22 mouse cellular contexts compared by ENCODE assay signal in genomic region chrX:53321111-53321510, GRCm38 (mm10). TPM values are rescaled to one million over a fixed set of nuclear protein-coding genes. Genes with fewer than 3 reads are reported as not detected.
DNase-seq lines count a peak whose midpoint lies in the region; ATAC-seq and TF ChIP-seq lines count a peak whose summit lies in the region.
"Had no signal": no experiment of that assay in that cellular context is flagged by ENCODE, and none has a peak within 500 bp of the region (broad histone marks: within the 10 kb centered on the region; RNA-seq: fewer than 3 reads in every experiment).

No protein-coding gene starts in this region.

- H3K9ac ChIP-seq in heart, embryonic 15.5 days = no peak overlapping the region
- H3K9ac ChIP-seq: hindbrain, embryonic 15.5 days; liver, embryonic 14.5 days had no signal

- H3K9me3 ChIP-seq in heart, embryonic 15.5 days (replicated peaks) = no peaks in the 10 kb centered on the region
- no peaks in the 10 kb centered on the region for H3K9me3 ChIP-seq in limb, embryonic 10.5 days (replicated peaks)
- H3K9me3 ChIP-seq: hindbrain, embryonic 15.5 days had no signal

- no peak for TF ChIP-seq CTCF in spleen, adult 2 months (IDR thresholded peaks at IDR 0.05; ENCODE audit: extremely low read depth, insufficient read depth, insufficient read length, insufficient replicate concordance)

- TF ChIP-seq POLR2A in spleen, adult 2 months (IDR thresholded peaks at IDR 0.05; ENCODE audit: low read depth, low read length) = no peak

- no peaks in the 10 kb centered on the region for H3K27me3 ChIP-seq in spleen, adult 2 months (ENCODE audit: control insufficient read depth, insufficient read depth, low read length)
- H3K27me3 ChIP-seq in heart, embryonic 15.5 days = no peaks in the 10 kb centered on the region
- H3K27me3 ChIP-seq in limb, embryonic 10.5 days (ENCODE audit: low read depth, poor library complexity, severe bottlenecking) = peaks cover 9% of the 10 kb centered on the region; the same call in 1 of the 2 replicates
- H3K27me3 ChIP-seq: hindbrain, embryonic 15.5 days had no signal

- 84% methylated on average over 4 of the region's 4 CpGs for WGBS in spleen, adult 2 months
- WGBS in heart, embryonic 15.5 days = 55% methylated on average over 4 of the region's 4 CpGs
- WGBS in limb, embryonic 10.5 days = 93% methylated on average over 4 of the region's 4 CpGs

- H3K4me2 ChIP-seq in heart, embryonic 15.5 days = no peak overlapping the region
- H3K4me2 ChIP-seq: hindbrain, embryonic 15.5 days; midbrain, embryonic 11.5 days had no signal

- peak; percentile 28 for DNase-seq in gastrocnemius, postnatal 14 days
- DNase-seq in gastrocnemius, adult 8-10 months (ENCODE audit: low spot score in 2 of 2) = no peak
- DNase-seq in spleen, adult 2 months (ENCODE audit: low read depth in 1 of 2, low spot score in 2 of 2) = no peak
- no peak for DNase-seq in spleen, postnatal 36 days (ENCODE audit: low spot score in 2 of 2)
- no peak for DNase-seq in limb, embryonic 10.5 days (ENCODE audit: low spot score)
- DNase-seq: cerebellum, postnatal 10 days; embryo, embryonic 11 days; kidney, adult 11 months; spleen, adult 18-20 months; thymus, postnatal 25 days had no signal

- intact Hi-C loops in gastrocnemius, postnatal 14 days (cut with DNase I; ENCODE audit: low total_unique reads) = no loop called here

- H3K4me3 ChIP-seq in spleen, adult 2 months (ENCODE audit: extremely low read depth, insufficient read depth, insufficient read length) = no peak overlapping the region
- no peak overlapping the region for H3K4me3 ChIP-seq in heart, embryonic 15.5 days
- no peak overlapping the region for H3K4me3 ChIP-seq in limb, embryonic 10.5 days
- H3K4me3 ChIP-seq: hindbrain, embryonic 15.5 days had no signal

- no peaks in the 10 kb centered on the region for H3K36me3 ChIP-seq in spleen, adult 2 months (ENCODE audit: control insufficient read depth, insufficient read depth, low read length)
- no peaks in the 10 kb centered on the region for H3K36me3 ChIP-seq in heart, embryonic 15.5 days
- H3K36me3 ChIP-seq in limb, embryonic 10.5 days = no peaks in the 10 kb centered on the region
- H3K36me3 ChIP-seq: hindbrain, embryonic 15.5 days had no signal

- ATAC-seq in heart, embryonic 15.5 days (replicated peaks; ENCODE audit: insufficient number of reproducible peaks, insufficient read depth, low FRiP score, low read depth) = no peak
- ATAC-seq in megakaryocyte, adult 5-6 weeks (ENCODE audit: poor library complexity, severe bottlenecking) = no peak
- ATAC-seq: forebrain, embryonic 14.5 days had no signal

- H3K27ac ChIP-seq in spleen, adult 2 months (ENCODE audit: insufficient read depth, low read length) = peak overlapping the region; percentile 35; the same call in 1 of the 2 replicates
- peak overlapping the region; percentile 51 for H3K27ac ChIP-seq in heart, embryonic 15.5 days
- no peak overlapping the region for H3K27ac ChIP-seq in limb, embryonic 10.5 days
- H3K27ac ChIP-seq: hindbrain, embryonic 15.5 days; liver, embryonic 14.5 days; stomach, postnatal 0 days had no signal

- H3K4me1 ChIP-seq in spleen, adult 2 months (ENCODE audit: control insufficient read depth, insufficient read depth, insufficient read length) = no peaks in the 10 kb centered on the region; the same call in 1 of the 2 replicates
- H3K4me1 ChIP-seq in heart, embryonic 15.5 days (replicated peaks) = peaks cover 6% of the 10 kb centered on the region
- H3K4me1 ChIP-seq in limb, embryonic 10.5 days = peaks cover 6% of the 10 kb centered on the region
- H3K4me1 ChIP-seq: hindbrain, embryonic 15.5 days had no signal

RNA-seq across cellular contexts. Expression of gene Fam122c, which starts 47.9 kb away (rescaled TPM):
- total RNA-seq in gastrocnemius, postnatal 14 days (2021) = not detected
- not detected for total RNA-seq in gastrocnemius, adult 8-10 months (2022)
- polyA plus RNA-seq in spleen, adult 2 months (2012; rRNA removed) = not detected in 2 replicates
- polyA plus RNA-seq in heart, embryonic 15.5 days (2015; fragmentation: Nextera tagmentation; extraction: Ambion mirVana) = not detected in 2 replicates
- total RNA-seq in megakaryocyte, adult 5-6 weeks (2015) = not detected in 2 replicates
- not detected in 2 replicates for total RNA-seq in megakaryocyte, adult 5-6 weeks (2017)
- polyA plus RNA-seq in limb, embryonic 10.5 days (2016; fragmentation: Nextera tagmentation; extraction: Ambion mirVana) = not detected in 2 replicates
- total RNA-seq: gastrocnemius, adult 18-20 months; layer of hippocampus, postnatal 25 days; neutrophil, adult 5-6 weeks had no signal
- polyA plus RNA-seq: C2C12; forebrain, embryonic 14.5 days; hindbrain, embryonic 15.5 days; limb, embryonic 11.5 days; liver, embryonic 14.5 days; midbrain, embryonic 11.5 days; stomach, postnatal 0 days had no signal

RNA-seq across cellular contexts. Expression of gene Mospd1, which starts 49.2 kb away (rescaled TPM):
- total RNA-seq in gastrocnemius, postnatal 14 days (2021) = 10 to 100 TPM; 29.0 to 37.0 TPM
- total RNA-seq in gastrocnemius, adult 8-10 months (2022) = 10 to 100 TPM; 76.1 to 93.8 (median 90.8) TPM
- polyA plus RNA-seq in spleen, adult 2 months (2012; rRNA removed) = 0.31 and 0.70 TPM in 2 replicates
- 51.1 and 61.9 TPM in 2 replicates for polyA plus RNA-seq in heart, embryonic 15.5 days (2015; fragmentation: Nextera tagmentation; extraction: Ambion mirVana)
- total RNA-seq in megakaryocyte, adult 5-6 weeks (2015) = 37.9 and 40.4 TPM in 2 replicates
- total RNA-seq in megakaryocyte, adult 5-6 weeks (2017) = 27.2 and 32.6 TPM in 2 replicates
- 29.6 and 35.1 TPM in 2 replicates for polyA plus RNA-seq in limb, embryonic 10.5 days (2016; fragmentation: Nextera tagmentation; extraction: Ambion mirVana)

RNA-seq across cellular contexts. Expression of gene Fam122b, which starts 51.5 kb away (rescaled TPM):
- 1 to 10 TPM; 1.6 to 3.0 TPM for total RNA-seq in gastrocnemius, postnatal 14 days (2021)
- total RNA-seq in gastrocnemius, adult 8-10 months (2022) = 1 to 10 TPM; 1.2 to 2.2 (median 1.7) TPM
- 3.1 and 3.2 TPM in 2 replicates for polyA plus RNA-seq in spleen, adult 2 months (2012; rRNA removed)
- polyA plus RNA-seq in heart, embryonic 15.5 days (2015; fragmentation: Nextera tagmentation; extraction: Ambion mirVana) = 22.5 and 23.1 TPM in 2 replicates
- 13.6 and 15.2 TPM in 2 replicates for total RNA-seq in megakaryocyte, adult 5-6 weeks (2015)
- total RNA-seq in megakaryocyte, adult 5-6 weeks (2017) = 5.6 and 5.8 TPM in 2 replicates
- polyA plus RNA-seq in limb, embryonic 10.5 days (2016; fragmentation: Nextera tagmentation; extraction: Ambion mirVana) = 6.8 and 10.3 TPM in 2 replicates
